Mouse (Mus musculus) hindbrain, embryonic 13.5 days (tissue): ENCODE results near the gene Aph1c. TPM values are rescaled to one million over a fixed set of nuclear protein-coding genes. Genes with fewer than 3 reads are reported as not detected.

Experiments used
- ATAC-seq: fragments of 200-750 bp; cut with Nextera tagmentation; 2 replicates; pipeline ENCODE4 v1.8.0; 2017; ENCODE audit warnings: moderate TSS enrichment; ENCODE audit not compliant: low FRiP score
- H3K27ac ChIP-seq: fragments of 300-500 bp; sonication (generic); 2 replicates; pipeline ENCODE4 v1.5.1; 2015; ENCODE audit warnings: inconsistent platforms, mild to moderate bottlenecking, moderate library complexity
- H3K27me3 ChIP-seq: fragments of 300-500 bp; sonication (generic); 2 replicates; pipeline ENCODE4 v1.6.1; 2015; ENCODE audit warnings: mild to moderate bottlenecking, inconsistent platforms
- H3K36me3 ChIP-seq: fragments of 300-500 bp; sonication (generic); 2 replicates; pipeline ENCODE4 v1.6.1; 2015; ENCODE audit warnings: mild to moderate bottlenecking, inconsistent platforms
- H3K4me1 ChIP-seq: fragments of 300-500 bp; sonication (generic); replicated peaks from 2 replicates; pipeline ENCODE4 v1.6.1; 2015; ENCODE audit warnings: inconsistent platforms
- H3K4me2 ChIP-seq: fragments of 300-500 bp; sonication (generic); 2 replicates; pipeline ENCODE4 v1.6.1; 2015; ENCODE audit warnings: inconsistent platforms, mild to moderate bottlenecking, moderate library complexity
- H3K4me3 ChIP-seq: fragments of 300-500 bp; sonication (generic); 2 replicates; pipeline ENCODE4 v1.5.1; 2015; ENCODE audit warnings: mild to moderate bottlenecking, inconsistent platforms
- H3K9ac ChIP-seq: fragments of 300-500 bp; sonication (generic); 2 replicates; pipeline ENCODE4 v1.6.1; 2015; ENCODE audit warnings: mild to moderate bottlenecking, inconsistent platforms
- H3K9me3 ChIP-seq: fragments of 300-500 bp; sonication (generic); 2 replicates; pipeline ENCODE4 v1.6.1; 2016; ENCODE audit warnings: inconsistent platforms
- WGBS: fragments of 180-500 bp; shearing (Covaris S2); methylation state at CpG from one replicate; pipeline ENCODE4 v1.1.7; 2015; 5-methylcytosine and 5-hydroxymethylcytosine counted together
- polyA plus RNA-seq: library from polyadenylated mRNA; unstranded; fragments of >200 nt; fragmentation: Nextera tagmentation; extraction: Ambion mirVana; gene quantifications from 2 replicates; pipeline ENCODE4 v1.2.1, GENCODE M21; 2015

Aph1c gene
- polyA plus RNA-seq, 1 experiment from 2014 or later, result 5.4 TPM

GRCm38 (mm10) chr9:66768721-66769120, 65.8 kb downstream of the Aph1c start:
- Histone ChIP-seq H3K27ac (no peak overlapping the region), H3K9me3 (no peaks in the 10 kb centered on the region), H3K4me2 (no peak overlapping the region), H3K36me3 (no peaks in the 10 kb centered on the region), H3K4me3 (no peak overlapping the region), H3K4me1 (no peaks in the 10 kb centered on the region), H3K9ac (no peak overlapping the region), H3K27me3 (no peaks in the 10 kb centered on the region)
- no peak for ATAC-seq
- 100% methylated on average over 1 of the region's 1 CpGs for WGBS

Other genes starting within 250 kb of the Aph1c start
- 89.8 and 94.3 TPM in 2 replicates for gene Usp3, start 241.6 kb downstream of the Aph1c start, polyA plus RNA-seq
- gene Car12, start 121.0 kb downstream of the Aph1c start, polyA plus RNA-seq, result 3.3 and 6.4 TPM in 2 replicates
- gene Aph1b, start 39.2 kb downstream of the Aph1c start, polyA plus RNA-seq, result 22.5 and 23.2 TPM in 2 replicates
- gene Gm10647, start 37.7 kb downstream of the Aph1c start, polyA plus RNA-seq, result 0.40 and 0.67 TPM in 2 replicates
- 37.6 and 38.4 TPM in 2 replicates for gene Rab8b, start 85.0 kb upstream of the Aph1c start, polyA plus RNA-seq
- 291 and 315 TPM in 2 replicates for gene Rps27l, start 111.4 kb upstream of the Aph1c start, polyA plus RNA-seq
- 12.2 and 12.8 TPM in 2 replicates for gene Lactb, start 140.8 kb upstream of the Aph1c start, polyA plus RNA-seq
- 165 and 182 TPM in 2 replicates for gene Tpm1, start 214.7 kb upstream of the Aph1c start, polyA plus RNA-seq